Mouse (Mus musculus) layer of hippocampus, adult 6 months (tissue): ENCODE results near the gene Ttll3. TPM values are rescaled to one million over a fixed set of nuclear protein-coding genes. Genes with fewer than 3 reads are reported as not detected.

Source experiments
- long read RNA-seq, 2 experiments: library from polyadenylated mRNA; unstranded; transcript quantifications; one replicate each; pipeline ENCODE4 v2.0.0; 2019 to 2020
- microRNA-seq: library from miRNA; unstranded; fragments of <30 nt; microRNA quantifications from one replicate; pipeline ENCODE4 v1.2.0, GENCODE M21; 2020
- polyA plus RNA-seq: library from polyadenylated mRNA; unstranded; fragments of <200 nt; fragmentation: Nextera tagmentation; gene quantifications from 2 replicates; pipeline ENCODE4 v1.2.3, GENCODE M21; 2021

Ttll3 gene
- polyA plus RNA-seq = 3.6 and 4.0 TPM in 2 replicates
- long read RNA-seq, experiment 1, partial matches to known transcripts = 0 of 2 reads
- long read RNA-seq, experiment 1, other reads (novel, unspliced or antisense) = 2 of 2 reads
- long read RNA-seq, experiment 2, partial matches to known transcripts = 14 of 23 reads
- long read RNA-seq, experiment 2, other reads (novel, unspliced or antisense) = 8 of 23 reads

GRCm38 (mm10) chr6:113388960-113389359 is at the start of gene Ttll3:
TSS of gene Ttll3 (plus strand) at chr6:113389260.

GRCm38 (mm10) chr6:113343177-113344092 is 45.6 kb upstream of the Ttll3 start, which contains the start of gene Camk1:
TSS of gene Camk1 (minus strand) at chr6:113343984.

GRCm38 (mm10) chr6:113377496-113378385 is 11.3 kb upstream of the Ttll3 start, which contains the start of the genes Tada3 and Arpc4:
TSS of gene Tada3 (minus strand) at chr6:113377883.
TSS of gene Arpc4 (plus strand) at chr6:113378115.

GRCm38 (mm10) chr6:113419199-113419587 is 30.1 kb downstream of the Ttll3 start, which contains the start of gene Rpusd3:
TSS of gene Rpusd3 (minus strand) at chr6:113419340.

GRCm38 (mm10) chr6:113435664-113436205 is 46.7 kb downstream of the Ttll3 start, which contains the start of gene Cidec:
TSS of gene Cidec (minus strand) at chr6:113435760.

GRCm38 (mm10) chr6:113442442-113443090 is 53.5 kb downstream of the Ttll3 start, which contains the start of gene Jagn1:
TSS of gene Jagn1 (plus strand) at chr6:113442569.

GRCm38 (mm10) chr6:113457952-113458534 is 69.0 kb downstream of the Ttll3 start, which contains the start of gene Il17re:
TSS of gene Il17re (plus strand) at chr6:113458484.

Small RNA genes within 50 kb of the gene (microRNA-seq; reads per million reads assigned to microRNA genes)
- gene Gm24387 = not detected

Other genes starting within 250 kb of the Ttll3 start
- 12.4 and 13.0 TPM in 2 replicates for gene Lhfpl4, start 193.9 kb upstream of the Ttll3 start, polyA plus RNA-seq
- 12.2 and 14.1 TPM in 2 replicates for gene Mtmr14, start 151.4 kb upstream of the Ttll3 start, polyA plus RNA-seq
- 13.9 and 15.3 TPM in 2 replicates for gene Cpne9, start 107.0 kb upstream of the Ttll3 start, polyA plus RNA-seq
- 4.3 and 5.1 TPM in 2 replicates for gene Brpf1, start 82.1 kb upstream of the Ttll3 start, polyA plus RNA-seq
- gene Ogg1, start 62.3 kb upstream of the Ttll3 start, polyA plus RNA-seq = 3.2 and 3.5 TPM in 2 replicates
- gene Camk1, start 45.3 kb upstream of the Ttll3 start, polyA plus RNA-seq = 69.5 and 70.8 TPM in 2 replicates
- gene Tada3, start 11.4 kb upstream of the Ttll3 start, polyA plus RNA-seq = 17.7 and 21.4 TPM in 2 replicates
- gene Arpc4, start 11.1 kb upstream of the Ttll3 start, polyA plus RNA-seq = 419 and 427 TPM in 2 replicates
- gene Rpusd3, start 30.1 kb downstream of the Ttll3 start, polyA plus RNA-seq = 23.8 and 27.5 TPM in 2 replicates
- gene Cidec, start 46.5 kb downstream of the Ttll3 start, polyA plus RNA-seq = 0.20 TPM in 1 of 2 replicates, not detected in the other
- 85.2 and 90.9 TPM in 2 replicates for gene Jagn1, start 53.3 kb downstream of the Ttll3 start, polyA plus RNA-seq
- 0.20 and 2.7 TPM in 2 replicates for gene Il17re, start 69.2 kb downstream of the Ttll3 start, polyA plus RNA-seq
- 5.7 and 5.8 TPM in 2 replicates for gene Il17rc, start 82.2 kb downstream of the Ttll3 start, polyA plus RNA-seq
- gene Creld1, start 94.0 kb downstream of the Ttll3 start, polyA plus RNA-seq = 79.6 and 80.0 TPM in 2 replicates
- gene Prrt3, start 112.7 kb downstream of the Ttll3 start, polyA plus RNA-seq = 20.0 and 25.5 TPM in 2 replicates
- 95.3 and 96.8 TPM in 2 replicates for gene Emc3, start 142.4 kb downstream of the Ttll3 start, polyA plus RNA-seq
- gene Fancd2, start 142.4 kb downstream of the Ttll3 start, polyA plus RNA-seq = 1.3 and 1.9 TPM in 2 replicates
- 0.35 and 0.69 TPM in 2 replicates for gene Fancd2os, start 211.5 kb downstream of the Ttll3 start, polyA plus RNA-seq
- gene Brk1, start 215.5 kb downstream of the Ttll3 start, polyA plus RNA-seq = 214 and 247 TPM in 2 replicates
- 41.5 and 43.3 TPM in 2 replicates for gene Vhl, start 234.7 kb downstream of the Ttll3 start, polyA plus RNA-seq
- 14.3 and 15.4 TPM in 2 replicates for gene Irak2, start 249.2 kb downstream of the Ttll3 start, polyA plus RNA-seq